Mouse (Mus musculus) mammary gland, adult 2 months (tissue): ENCODE measurements around the gene Gm12169. TPM values are rescaled to one million over a fixed set of nuclear protein-coding genes. Genes with fewer than 3 reads are reported as not detected.

Experiments
- polyA plus RNA-seq: library from polyadenylated mRNA; depleted of rRNA; stranded (reverse); fragments of >200 nt; gene quantifications from 2 replicates; pipeline ENCODE4 v1.2.3, GENCODE M21; 2012; ENCODE audit warnings: low replicate concordance; rRNA removed

Gene Gm12169
- polyA plus RNA-seq: not detected in 2 replicates

GRCm38 (mm10) chr11:46523912-46524311 lies at the start of gene Gm12169:
Gene Gm12169 (plus strand): TSS chr11:46524212.

GRCm38 (mm10) chr11:46571327-46571726 lies 47.3 kb downstream of the Gm12169 start, which contains the start of gene BC053393:
Gene BC053393 (plus strand): TSS chr11:46571536.

Other genes with a start within 250 kb of the Gm12169 start
- gene Cyfip2, start 211.4 kb upstream of the Gm12169 start, polyA plus RNA-seq: 8.6 and 14.7 TPM in 2 replicates
- gene Itk, start 134.7 kb upstream of the Gm12169 start, polyA plus RNA-seq: 9.9 and 10.8 TPM in 2 replicates
- 0.27 and 0.68 TPM in 2 replicates for gene Fam71b, start 127.7 kb upstream of the Gm12169 start, polyA plus RNA-seq
- gene Med7, start 87.3 kb upstream of the Gm12169 start, polyA plus RNA-seq: 12.8 and 16.0 TPM in 2 replicates
- gene Havcr2, start 69.3 kb upstream of the Gm12169 start, polyA plus RNA-seq: 0.48 and 0.69 TPM in 2 replicates
- gene BC053393, start 47.3 kb downstream of the Gm12169 start, polyA plus RNA-seq: not detected in 2 replicates
- not detected in 2 replicates for gene Dppa1, start 105.0 kb downstream of the Gm12169 start, polyA plus RNA-seq
- gene Timd2, start 182.8 kb downstream of the Gm12169 start, polyA plus RNA-seq: 0.47 and 0.55 TPM in 2 replicates
- 0.92 and 3.0 TPM in 2 replicates for gene Havcr1, start 210.9 kb downstream of the Gm12169 start, polyA plus RNA-seq